In the genomic region with DNA sequence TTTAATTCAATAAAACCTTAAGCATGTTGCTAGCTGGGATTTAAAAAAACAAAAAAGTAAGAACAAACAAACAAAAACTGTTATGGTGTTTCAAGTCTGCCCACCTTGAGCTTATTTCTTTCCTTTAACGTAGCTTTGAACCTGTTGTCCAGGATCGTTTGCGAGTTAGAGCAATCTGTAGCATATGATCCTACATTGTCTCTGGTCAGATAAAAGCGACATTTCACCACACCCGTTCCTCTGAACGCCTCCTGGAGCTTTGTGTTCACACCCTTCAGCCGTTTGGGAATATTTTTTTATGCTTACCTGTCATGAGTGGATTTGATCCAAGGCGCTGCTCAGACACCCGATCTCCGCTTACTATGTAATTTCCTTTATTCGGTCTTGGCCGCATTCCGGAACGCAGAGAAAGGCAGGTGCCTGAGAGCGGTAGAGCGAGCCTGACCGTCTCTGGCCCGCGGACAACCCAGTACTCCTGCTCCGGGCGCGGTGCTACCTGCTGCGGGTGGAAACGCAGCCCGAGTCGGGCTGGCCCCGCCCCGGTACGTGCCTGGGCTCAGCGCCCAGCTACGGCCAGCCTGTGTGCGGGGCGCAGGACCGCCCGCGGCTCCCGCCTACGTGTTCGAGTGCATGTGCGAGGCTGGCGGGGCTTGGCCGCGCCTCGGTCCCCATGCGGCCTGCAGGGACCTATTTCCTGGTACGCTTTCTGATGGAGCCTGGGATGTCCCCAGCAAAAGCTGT, we compare ENCODE assay signal across 8 mouse cellular contexts. TPM values are rescaled to one million over a fixed set of nuclear protein-coding genes. Genes with fewer than 3 reads are reported as not detected.
DNase-seq lines count a peak whose midpoint lies in the region; ATAC-seq and TF ChIP-seq lines count a peak whose summit lies in the region.

No protein-coding gene starts in this region.

- no peak overlapping the region for H3K27ac ChIP-seq in ES-Bruce4 (ENCODE audit: insufficient read depth, low read length)
- H3K27ac ChIP-seq in forebrain, embryonic 14.5 days (ENCODE audit: low read depth, low read length), result no peak overlapping the region
- H3K27ac ChIP-seq in neural tube, embryonic 15.5 days (replicated peaks), result no peak overlapping the region

- no peak for TF ChIP-seq CTCF in ES-Bruce4 (IDR thresholded peaks at IDR 0.05; ENCODE audit: low read depth, low read length)
- TF ChIP-seq CTCF in lung, adult 2 months (IDR thresholded peaks at IDR 0.05; ENCODE audit: insufficient read depth, low read length), result no peak

- no peaks in the 10 kb centered on the region for H3K27me3 ChIP-seq in ES-Bruce4 (ENCODE audit: control insufficient read depth, insufficient read depth, low read length, poor library complexity, severe bottlenecking)
- H3K27me3 ChIP-seq in forebrain, embryonic 14.5 days (replicated peaks; ENCODE audit: control insufficient read depth, insufficient read depth, low read length), result no peaks in the 10 kb centered on the region
- H3K27me3 ChIP-seq in neural tube, embryonic 15.5 days (replicated peaks), result no peaks in the 10 kb centered on the region

- H3K9me3 ChIP-seq in ES-Bruce4 (replicated peaks; ENCODE audit: control insufficient read depth, insufficient read depth, low read length, poor library complexity, severe bottlenecking), result no peaks in the 10 kb centered on the region
- H3K9me3 ChIP-seq in forebrain, embryonic 14.5 days (replicated peaks; ENCODE audit: control insufficient read depth, low read length), result no peaks in the 10 kb centered on the region
- H3K9me3 ChIP-seq in neural tube, embryonic 15.5 days (replicated peaks), result no peaks in the 10 kb centered on the region

- 3% methylated on average over 46 of the region's 46 CpGs for WGBS in forebrain, embryonic 14.5 days
- WGBS in lung, adult 2 months, result 9% methylated on average over 46 of the region's 46 CpGs
- WGBS in neural tube, embryonic 15.5 days, result 5% methylated on average over 46 of the region's 46 CpGs

- peak; percentile 58; the same call in 1 of the 2 replicates for TF ChIP-seq EP300 in ES-Bruce4 (IDR thresholded peaks at IDR 0.05; ENCODE audit: insufficient read depth, low read depth, low read length)

- peak overlapping the region; percentile 80 for H3K9ac ChIP-seq in ES-Bruce4 (ENCODE audit: low read depth, poor library complexity, severe bottlenecking)
- peak overlapping the region; percentile 66 for H3K9ac ChIP-seq in forebrain, embryonic 14.5 days (ENCODE audit: low read length)
- peak overlapping the region; percentile 59 for H3K9ac ChIP-seq in neural tube, embryonic 15.5 days (replicated peaks)

- DNase-seq in forebrain, embryonic 14.5 days (ENCODE audit: low spot score), result peak; percentile 74
- peak; percentile 22 for DNase-seq in heart, postnatal 25 days (ENCODE audit: low spot score)
- peak; percentile 46 to 73 for DNase-seq in kidney, postnatal 36 days
- DNase-seq in lung, adult 2 months, result peak; percentile 35
- DNase-seq in yolk sac, embryonic 10.5 days (ENCODE audit: low spot score), result peak; percentile 60

- ATAC-seq in cerebellum, adult (ENCODE audit: insufficient number of reproducible peaks, low FRiP score, low TSS enrichment), result peak; percentile 91
- ATAC-seq in forebrain, embryonic 14.5 days, result peak; percentile 87
- peak; percentile 83 for ATAC-seq in neural tube, embryonic 15.5 days (ENCODE audit: low FRiP score)

- TF ChIP-seq POLR2A in ES-Bruce4 (IDR thresholded peaks at IDR 0.05; ENCODE audit: insufficient read depth, low read length), result no peak
- no peak for TF ChIP-seq POLR2A in lung, adult 2 months (IDR thresholded peaks at IDR 0.05; ENCODE audit: borderline replicate concordance, extremely low read depth, low read depth, low read length)

- H3K4me2 ChIP-seq in forebrain, embryonic 14.5 days (ENCODE audit: low read length), result peak overlapping the region; percentile 78
- H3K4me2 ChIP-seq in neural tube, embryonic 15.5 days, result peak overlapping the region; percentile 86

- H3K36me3 ChIP-seq in ES-Bruce4 (ENCODE audit: control insufficient read depth, insufficient read depth, low read length, poor library complexity, severe bottlenecking), result peaks cover 3% of the 10 kb centered on the region
- H3K36me3 ChIP-seq in forebrain, embryonic 14.5 days (ENCODE audit: control insufficient read depth, insufficient read depth, low read length), result peaks cover 19% of the 10 kb centered on the region
- H3K36me3 ChIP-seq in neural tube, embryonic 15.5 days, result peaks cover 12% of the 10 kb centered on the region

- peak overlapping the region; percentile 57 for H3K4me3 ChIP-seq in ES-Bruce4 (ENCODE audit: low read depth, low read length)
- peak overlapping the region; percentile 37 for H3K4me3 ChIP-seq in forebrain, embryonic 14.5 days (ENCODE audit: low read depth, low read length)
- peak overlapping the region; percentile 28 for H3K4me3 ChIP-seq in lung, adult 2 months (replicated peaks; ENCODE audit: extremely low read depth, low read depth, low read length)
- peak overlapping the region; percentile 46 for H3K4me3 ChIP-seq in neural tube, embryonic 15.5 days (replicated peaks)

- intact Hi-C loops in heart, postnatal 25 days (cut with DNase I), result loop anchor here (5.0 kb wide), 1 partner anchor 37 kb away; no protein-coding TSS in a partner anchor

- H3K4me1 ChIP-seq in ES-Bruce4 (ENCODE audit: control insufficient read depth, insufficient read depth, low read length), result no peaks in the 10 kb centered on the region
- no peaks in the 10 kb centered on the region; the same call in 1 of the 2 replicates for H3K4me1 ChIP-seq in forebrain, embryonic 14.5 days (ENCODE audit: control insufficient read depth, insufficient read depth, low read length)
- H3K4me1 ChIP-seq in lung, adult 2 months (ENCODE audit: control insufficient read depth, insufficient read depth, low read length), result peaks cover 3% of the 10 kb centered on the region; the same call in 1 of the 2 replicates
- peaks cover 20% of the 10 kb centered on the region for H3K4me1 ChIP-seq in neural tube, embryonic 15.5 days

RNA-seq across cellular contexts. Expression of a gene that starts 12.0 kb away (rescaled TPM):
- 9.0 TPM in 1 of 2 replicates, not detected in the other for polyA plus RNA-seq in ES-Bruce4 (2011; ENCODE audit: insufficient read depth, insufficient read length, low read depth, missing spikeins)
- polyA plus RNA-seq in forebrain, embryonic 14.5 days (2014; fragmentation: Nextera tagmentation; extraction: Ambion mirVana), result 13.6 and 19.3 TPM in 2 replicates
- total RNA-seq in heart, postnatal 25 days (2021), result 1 to 10 TPM; 6.7 to 7.2 TPM
- polyA plus RNA-seq in lung, adult 2 months (2012; rRNA removed), result not detected in 2 replicates
- polyA plus RNA-seq in neural tube, embryonic 15.5 days (2015; fragmentation: Nextera tagmentation; extraction: Ambion mirVana), result 22.6 and 23.1 TPM in 2 replicates

RNA-seq across cellular contexts. Expression of a gene that starts 14.8 kb away (rescaled TPM):
- polyA plus RNA-seq in ES-Bruce4 (2011; ENCODE audit: insufficient read depth, insufficient read length, low read depth, missing spikeins), result 26.9 and 31.0 TPM in 2 replicates
- polyA plus RNA-seq in forebrain, embryonic 14.5 days (2014; fragmentation: Nextera tagmentation; extraction: Ambion mirVana), result 26.0 and 38.4 TPM in 2 replicates
- total RNA-seq in heart, postnatal 25 days (2021), result 10 to 100 TPM in 1 of 2 experiments, 1 to 10 TPM in 1; 9.9 to 11.4 TPM
- polyA plus RNA-seq in lung, adult 2 months (2012; rRNA removed), result 8.2 and 8.9 TPM in 2 replicates
- polyA plus RNA-seq in neural tube, embryonic 15.5 days (2015; fragmentation: Nextera tagmentation; extraction: Ambion mirVana), result 33.5 and 35.1 TPM in 2 replicates

RNA-seq across cellular contexts. Expression of a gene that starts 48.0 kb away (rescaled TPM):
- not detected in 2 replicates for polyA plus RNA-seq in ES-Bruce4 (2011; ENCODE audit: insufficient read depth, insufficient read length, low read depth, missing spikeins)
- 53.7 and 68.4 TPM in 2 replicates for polyA plus RNA-seq in forebrain, embryonic 14.5 days (2014; fragmentation: Nextera tagmentation; extraction: Ambion mirVana)
- total RNA-seq in heart, postnatal 25 days (2021), result not detected
- polyA plus RNA-seq in lung, adult 2 months (2012; rRNA removed), result not detected in 2 replicates
- polyA plus RNA-seq in neural tube, embryonic 15.5 days (2015; fragmentation: Nextera tagmentation; extraction: Ambion mirVana), result 66.3 and 78.5 TPM in 2 replicates

RNA-seq across cellular contexts. Expression of a gene that starts 48.3 kb away (rescaled TPM):
- 85.1 and 86.0 TPM in 2 replicates for polyA plus RNA-seq in ES-Bruce4 (2011; ENCODE audit: insufficient read depth, insufficient read length, low read depth, missing spikeins)
- polyA plus RNA-seq in forebrain, embryonic 14.5 days (2014; fragmentation: Nextera tagmentation; extraction: Ambion mirVana), result 87.2 and 95.6 TPM in 2 replicates
- 10 to 100 TPM; 49.5 to 56.0 TPM for total RNA-seq in heart, postnatal 25 days (2021)
- polyA plus RNA-seq in lung, adult 2 months (2012; rRNA removed), result 19.0 and 23.9 TPM in 2 replicates
- 74.0 and 74.1 TPM in 2 replicates for polyA plus RNA-seq in neural tube, embryonic 15.5 days (2015; fragmentation: Nextera tagmentation; extraction: Ambion mirVana)

Comparison
In these comparisons a context has a peak if more than half of its experiments do, and no peak if none do; other contexts are left out.
1. DNase-seq: peak in every context shown above with its lines; median percentile 74 in forebrain, embryonic 14.5 days; 60 in yolk sac, embryonic 10.5 days; 60 in kidney, postnatal 36 days; 35 in lung, adult 2 months; 22 in heart, postnatal 25 days.
2. RNA of a gene that starts 48.0 kb away (polyA plus RNA-seq): 66.3 to 78.5 TPM in neural tube, embryonic 15.5 days and 53.7 to 68.4 TPM in forebrain, embryonic 14.5 days; not detected in lung, adult 2 months and not detected in ES-Bruce4; every median in the first group is over 10 times any median in the second.
3. Peak in every context shown above with its lines, with median percentiles within 50 percentile points of each other: H3K4me3 ChIP-seq, H3K9ac ChIP-seq and ATAC-seq.